Mouse (Mus musculus) frontal cortex, postnatal 25 days (tissue): ENCODE data around the gene Rnd1.
A peak's percentile ranks its signal among the peaks of the same experiment; 100 is the strongest.

Source experiments
- DNase-seq, 2 experiments: peaks; one replicate each; pipeline ENCODE4 v3.0.0; 2022; ENCODE audit warnings: low spot score in 2 of 2

Gene Rnd1

GRCm38 (mm10) chr15:98640157-98640556 is 37.1 kb downstream of the Rnd1 start:
- no peak for DNase-seq

- DNase-seq, result no peak
Measured at GRCm38 (mm10) chr15:98637155-98637554, 40.1 kb downstream of the Rnd1 start.

GRCm38 (mm10) chr15:98636517-98636916 is 40.7 kb downstream of the Rnd1 start:
- DNase-seq, result no peak

GRCm38 (mm10) chr15:98635291-98635841 is 41.9 kb downstream of the Rnd1 start:
- no peak for DNase-seq

- DNase-seq, result peak; percentile 63 to 69
Measured at GRCm38 (mm10) chr15:98634541-98635081, 42.6 kb downstream of the Rnd1 start.

- DNase-seq, result no peak
Measured at GRCm38 (mm10) chr15:98633822-98634470, 43.3 kb downstream of the Rnd1 start.

GRCm38 (mm10) chr15:98632921-98633320 is 44.3 kb downstream of the Rnd1 start:
- DNase-seq, result no peak

- DNase-seq, result no peak
Measured at GRCm38 (mm10) chr15:98632107-98632744, 45.0 kb downstream of the Rnd1 start.

- no peak for DNase-seq
Measured at GRCm38 (mm10) chr15:98631493-98631892, 45.8 kb downstream of the Rnd1 start.

- no peak for DNase-seq
Measured at GRCm38 (mm10) chr15:98630540-98630939, 46.7 kb downstream of the Rnd1 start, which contains the start of gene Cacnb3. Gene Cacnb3, plus strand, starts transcription at chr15:98630840.

GRCm38 (mm10) chr15:98629464-98629863 is 47.8 kb downstream of the Rnd1 start:
- no peak for DNase-seq

GRCm38 (mm10) chr15:98628589-98629254 is 48.5 kb downstream of the Rnd1 start:
- no peak for DNase-seq

- no peak for DNase-seq
Measured at GRCm38 (mm10) chr15:98626487-98627212, 50.6 kb downstream of the Rnd1 start.

GRCm38 (mm10) chr15:98626078-98626477 is 51.2 kb downstream of the Rnd1 start:
- DNase-seq, result no peak

GRCm38 (mm10) chr15:98623361-98623821 is 53.9 kb downstream of the Rnd1 start:
- no peak for DNase-seq

- DNase-seq, result no peak
Measured at GRCm38 (mm10) chr15:98622721-98623120, 54.5 kb downstream of the Rnd1 start.

GRCm38 (mm10) chr15:98622199-98622598 is 55.1 kb downstream of the Rnd1 start:
- no peak for DNase-seq

GRCm38 (mm10) chr15:98617176-98617537 is 60.1 kb downstream of the Rnd1 start:
- peak; percentile 72 to 80 for DNase-seq

GRCm38 (mm10) chr15:98616362-98617175 is 60.7 kb downstream of the Rnd1 start:
- no peak for DNase-seq

GRCm38 (mm10) chr15:98615751-98616150 is 61.5 kb downstream of the Rnd1 start:
- DNase-seq, result no peak

GRCm38 (mm10) chr15:98614971-98615370 is 62.3 kb downstream of the Rnd1 start:
- DNase-seq, result no peak
